Mouse (Mus musculus) heart, adult 2 months (tissue): ENCODE results near the gene Ak9. TPM values are rescaled to one million over a fixed set of nuclear protein-coding genes. Genes with fewer than 3 reads are reported as not detected.

Experiments used
- DNase-seq, 2 experiments: peaks; one replicate each; pipeline ENCODE4 v3.0.0; 2021
- H3K27ac ChIP-seq: fragments of 200-600 bp; 2 replicates; pipeline ENCODE4 v1.8.1; 2022
- H3K27me3 ChIP-seq: fragments of 200-500 bp; 2 replicates; pipeline ENCODE4 v1.6.1; 2012; ENCODE audit warnings: mild to moderate bottlenecking, low read length, inconsistent platforms, mixed read lengths; ENCODE audit not compliant: control insufficient read depth, insufficient read depth
- H3K36me3 ChIP-seq: fragments of 200-500 bp; 2 replicates; pipeline ENCODE4 v1.6.1; 2012; ENCODE audit warnings: low read length, inconsistent platforms; ENCODE audit not compliant: control insufficient read depth, insufficient read depth
- H3K4me1 ChIP-seq: fragments of 200-500 bp; 2 replicates; pipeline ENCODE4 v1.6.1; 2011; ENCODE audit warnings: low read length; ENCODE audit not compliant: control insufficient read depth, insufficient read depth
- H3K4me3 ChIP-seq: fragments of 200-600 bp; 2 replicates; pipeline ENCODE4 v1.8.1; 2022
- H3K79me2 ChIP-seq: fragments of 200-500 bp; replicated peaks from 2 replicates; pipeline ENCODE4 v1.6.1; 2012; ENCODE audit warnings: mild to moderate bottlenecking, inconsistent platforms, low read length, moderate library complexity, mixed read lengths; ENCODE audit not compliant: control insufficient read depth, insufficient read depth
- H3K9ac ChIP-seq: fragments of 200-500 bp; 2 replicates; pipeline ENCODE4 v1.6.1; 2012; ENCODE audit warnings: low read depth, mild to moderate bottlenecking, control low read depth, inconsistent platforms, low read length, mixed read lengths
- CTCF ChIP-seq: fragments of 200-600 bp; IDR thresholded peaks from 2 replicates; pipeline ENCODE4 v1.8.1; 2022; ENCODE audit warnings: antibody characterized with exemption, mild to moderate bottlenecking, moderate library complexity
- EP300 ChIP-seq: fragments of 200-500 bp; IDR thresholded peaks from 2 replicates; pipeline ENCODE4 v1.6.1; 2011; ENCODE audit warnings: low read depth, low read length, control low read depth; ENCODE audit not compliant: insufficient read depth
- POLR2A ChIP-seq: fragments of 200-500 bp; IDR thresholded peaks from 2 replicates; pipeline ENCODE4 v1.6.1; 2011; ENCODE audit warnings: mild to moderate bottlenecking, low read depth, low read length, control low read depth; ENCODE audit not compliant: insufficient read depth
- WGBS: fragments of 180-500 bp; shearing (Covaris S2); methylation state at CpG from one replicate; pipeline ENCODE4 v1.1.7; 2018; 5-methylcytosine and 5-hydroxymethylcytosine counted together
- intact Hi-C: fragments of 180-260 bp; cut with DNase I; formaldehyde crosslinking; loops from one replicate; pipeline ENCODE4 v1.15.1; 2025
- polyA plus RNA-seq: library from polyadenylated mRNA; depleted of rRNA; stranded (reverse); fragments of >200 nt; gene quantifications from 2 replicates; pipeline ENCODE4 v1.2.3, GENCODE M21; 2012
- total RNA-seq, 2 experiments: library from RNA; stranded (reverse); gene quantifications; 2 replicates each; pipeline ENCODE4 v1.2.3; 2021

The Ak9 gene
- total and polyA plus RNA-seq, 3 experiments, result 0.06 TPM; not detected in 2

GRCm38 (mm10) chr10:41459990-41460389 lies 156.2 kb downstream of the Ak9 start:
- Histone ChIP-seq H3K27ac (no peak overlapping the region), H3K36me3 (no peaks in the 10 kb centered on the region), H3K9ac (no peak overlapping the region), H3K4me1 (no peaks in the 10 kb centered on the region; the same call in none of the 2 replicates), H3K79me2 (no peaks in the 10 kb centered on the region), H3K27me3 (no peaks in the 10 kb centered on the region), H3K4me3 (no peak overlapping the region)
- 71% methylated on average over 4 of the region's 4 CpGs for WGBS
- no peak for TF ChIP-seq CTCF
- TF ChIP-seq EP300, result no peak
- TF ChIP-seq POLR2A, result no peak
- intact Hi-C loops, result no loop called here
- no peak for DNase-seq

GRCm38 (mm10) chr10:41460501-41460900 lies 156.7 kb downstream of the Ak9 start:
- 16% methylated on average over 2 of the region's 2 CpGs for WGBS
- Histone ChIP-seq H3K79me2 (no peaks in the 10 kb centered on the region), H3K27me3 (no peaks in the 10 kb centered on the region), H3K36me3 (no peaks in the 10 kb centered on the region), H3K9ac (no peak overlapping the region), H3K4me1 (no peaks in the 10 kb centered on the region; the same call in none of the 2 replicates), H3K4me3 (no peak overlapping the region), H3K27ac (no peak overlapping the region)
- no peak for DNase-seq
- intact Hi-C loops, result no loop called here
- TF ChIP-seq CTCF, result no peak
- no peak for TF ChIP-seq EP300
- 0 out of 2 replicates have a peak, but pooled peaks have one; percentile 18 for TF ChIP-seq POLR2A

- Histone ChIP-seq H3K9ac (no peak overlapping the region), H3K27me3 (no peaks in the 10 kb centered on the region), H3K4me3 (no peak overlapping the region), H3K4me1 (no peaks in the 10 kb centered on the region; the same call in none of the 2 replicates), H3K36me3 (no peaks in the 10 kb centered on the region), H3K27ac (no peak overlapping the region), H3K79me2 (no peaks in the 10 kb centered on the region)
- 85% methylated on average over 3 of the region's 3 CpGs for WGBS
- TF ChIP-seq CTCF, result no peak
- no peak for TF ChIP-seq EP300
- TF ChIP-seq POLR2A, result no peak
- no peak for DNase-seq
- intact Hi-C loops, result no loop called here
These were observed 157.4 kb downstream of the Ak9 start for GRCm38 (mm10) chr10:41461057-41461722.

GRCm38 (mm10) chr10:41464401-41464955 lies 160.7 kb downstream of the Ak9 start:
- no peak for DNase-seq
- 74% methylated on average over 15 of the region's 15 CpGs for WGBS

GRCm38 (mm10) chr10:41467325-41467724 lies 163.5 kb downstream of the Ak9 start:
- TF ChIP-seq CTCF (no peak), EP300 (no peak), POLR2A (no peak)
- H3K9ac ChIP-seq, result no peak overlapping the region
- H3K4me1 ChIP-seq, result no peaks in the 10 kb centered on the region
- intact Hi-C loops, result no loop called here
- H3K4me3 ChIP-seq, result no peak overlapping the region
- H3K27me3 ChIP-seq, result no peaks in the 10 kb centered on the region
- H3K36me3 ChIP-seq, result no peaks in the 10 kb centered on the region
- DNase-seq, result no peak
- no peak overlapping the region for H3K27ac ChIP-seq
- WGBS, result 83% methylated on average over 6 of the region's 6 CpGs
- H3K79me2 ChIP-seq, result no peaks in the 10 kb centered on the region

More at GRCm38 (mm10) chr10:41464401-41464955, 160.7 kb downstream of the Ak9 start:
- Histone ChIP-seq H3K9ac (no peak overlapping the region), H3K4me3 (no peak overlapping the region), H3K36me3 (no peaks in the 10 kb centered on the region), H3K27me3 (no peaks in the 10 kb centered on the region), H3K79me2 (no peaks in the 10 kb centered on the region), H3K27ac (no peak overlapping the region), H3K4me1 (no peaks in the 10 kb centered on the region; the same call in none of the 2 replicates)
- intact Hi-C loops, result no loop called here
- no peak for TF ChIP-seq EP300

- WGBS, result 78% methylated on average over 3 of the region's 3 CpGs
- Histone ChIP-seq H3K27ac (no peak overlapping the region), H3K36me3 (peaks cover 4% of the 10 kb centered on the region; the same call in 1 of the 2 replicates), H3K4me3 (no peak overlapping the region), H3K27me3 (no peaks in the 10 kb centered on the region), H3K79me2 (no peaks in the 10 kb centered on the region), H3K4me1 (peaks cover 11% of the 10 kb centered on the region), H3K9ac (no peak overlapping the region)
- intact Hi-C loops, result no loop called here
- no peak for TF ChIP-seq CTCF
- no peak for TF ChIP-seq POLR2A
- no peak for TF ChIP-seq EP300
- no peak for DNase-seq
These were observed 166.9 kb downstream of the Ak9 start for GRCm38 (mm10) chr10:41470693-41471092.
